Mouse (Mus musculus) heart, postnatal 14 days (tissue): ENCODE measurements around the gene Man1c1. TPM values are rescaled to one million over a fixed set of nuclear protein-coding genes. Genes with fewer than 3 reads are reported as not detected.

Experiments used
- DNase-seq, 2 experiments: peaks; one replicate each; pipeline ENCODE4 v3.0.0; 2021 to 2022
- intact Hi-C: fragments of 180-260 bp; cut with DNase I; formaldehyde crosslinking; loops from one replicate; pipeline ENCODE4 v1.15.1; 2025
- total RNA-seq, 2 experiments: library from RNA; stranded (reverse); gene quantifications; 2 replicates each; pipeline ENCODE4 v1.2.3; 2021

The Man1c1 gene
- total RNA-seq, 2 experiments from 2014 or later = 25.1 to 25.8 TPM

DNA sequence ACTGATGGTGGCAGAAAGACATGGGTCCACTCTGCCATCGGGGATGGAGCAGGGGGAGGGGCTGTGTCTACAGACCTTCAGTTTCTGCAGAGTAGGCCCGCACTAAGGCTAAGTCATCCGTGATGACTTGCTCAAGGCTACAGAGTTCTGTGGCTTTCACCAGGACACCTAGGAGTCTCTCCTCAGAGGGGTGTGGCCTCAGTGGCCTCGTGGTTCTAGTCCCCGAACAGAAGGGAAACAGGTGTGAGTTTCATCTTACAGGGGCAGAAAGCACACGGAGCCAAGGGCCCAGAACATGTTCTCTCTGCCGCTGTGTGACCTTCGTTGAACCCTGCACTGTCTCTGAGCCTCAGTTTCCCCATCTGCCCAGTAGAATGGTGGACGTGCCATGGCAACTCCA lies 115.8 kb downstream of the Man1c1 start:
- intact Hi-C loops = no loop called here
- DNase-seq = no peak

DNA sequence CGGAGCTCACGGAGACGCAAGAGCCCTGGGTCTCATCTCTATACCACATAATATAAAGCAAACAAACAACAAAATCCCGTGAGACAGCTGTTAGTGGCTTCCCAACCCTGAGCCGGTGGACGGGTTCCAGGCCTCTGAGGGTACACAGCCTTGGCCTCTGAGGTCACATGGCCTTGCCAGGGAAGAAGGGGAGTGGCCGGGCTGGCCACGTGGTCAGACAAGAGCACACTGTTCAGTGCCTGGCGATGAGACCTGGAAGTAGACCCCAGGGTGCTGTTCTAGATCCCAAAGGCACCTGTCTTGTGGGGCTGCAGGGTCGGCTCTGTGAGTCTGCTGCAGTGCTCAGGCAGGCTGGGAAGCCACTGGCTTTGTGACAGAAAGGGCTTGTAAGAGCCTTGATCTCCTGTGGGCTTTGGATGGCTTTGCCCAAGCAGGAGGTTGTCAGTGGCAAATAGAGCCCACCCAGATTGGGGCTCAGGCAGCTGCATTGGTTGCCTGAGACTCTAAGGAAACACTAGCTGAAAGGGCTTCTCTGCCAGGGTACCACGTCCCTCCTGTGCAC lies 116.4 kb downstream of the Man1c1 start:
- DNase-seq = no peak
- intact Hi-C loops = no loop called here

DNA sequence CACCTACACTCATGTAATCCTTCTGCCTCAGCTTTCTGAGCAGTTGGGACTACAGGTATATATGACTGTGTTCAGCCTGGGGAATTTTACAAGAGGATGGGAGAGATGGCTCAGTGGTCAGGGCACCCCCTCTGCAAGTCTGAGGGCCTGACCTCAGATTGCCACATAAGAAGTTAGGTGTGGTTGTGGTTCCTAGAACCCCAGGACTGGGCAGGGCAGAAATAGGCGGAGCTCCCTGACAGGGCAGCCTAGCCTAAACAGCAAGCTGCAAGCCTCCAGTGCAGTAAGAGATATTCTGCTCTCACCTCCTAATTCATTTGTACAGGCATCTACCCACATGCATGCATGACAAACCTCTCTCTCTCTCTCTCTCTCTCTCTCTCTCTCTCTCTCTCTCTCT lies 117.5 kb downstream of the Man1c1 start:
- no peak for DNase-seq
- intact Hi-C loops = no loop called here

GRCm38 (mm10) chr4:134586126-134586525 lies 118.0 kb downstream of the Man1c1 start:
- intact Hi-C loops = no loop called here
- DNase-seq = no peak

- intact Hi-C loops = no loop called here
- peak; percentile 50 to 72 for DNase-seq
Observed at GRCm38 (mm10) chr4:134583513-134583912, 120.6 kb downstream of the Man1c1 start.

GRCm38 (mm10) chr4:134581365-134581764 lies 122.7 kb downstream of the Man1c1 start:
- intact Hi-C loops = no loop called here

DNA sequence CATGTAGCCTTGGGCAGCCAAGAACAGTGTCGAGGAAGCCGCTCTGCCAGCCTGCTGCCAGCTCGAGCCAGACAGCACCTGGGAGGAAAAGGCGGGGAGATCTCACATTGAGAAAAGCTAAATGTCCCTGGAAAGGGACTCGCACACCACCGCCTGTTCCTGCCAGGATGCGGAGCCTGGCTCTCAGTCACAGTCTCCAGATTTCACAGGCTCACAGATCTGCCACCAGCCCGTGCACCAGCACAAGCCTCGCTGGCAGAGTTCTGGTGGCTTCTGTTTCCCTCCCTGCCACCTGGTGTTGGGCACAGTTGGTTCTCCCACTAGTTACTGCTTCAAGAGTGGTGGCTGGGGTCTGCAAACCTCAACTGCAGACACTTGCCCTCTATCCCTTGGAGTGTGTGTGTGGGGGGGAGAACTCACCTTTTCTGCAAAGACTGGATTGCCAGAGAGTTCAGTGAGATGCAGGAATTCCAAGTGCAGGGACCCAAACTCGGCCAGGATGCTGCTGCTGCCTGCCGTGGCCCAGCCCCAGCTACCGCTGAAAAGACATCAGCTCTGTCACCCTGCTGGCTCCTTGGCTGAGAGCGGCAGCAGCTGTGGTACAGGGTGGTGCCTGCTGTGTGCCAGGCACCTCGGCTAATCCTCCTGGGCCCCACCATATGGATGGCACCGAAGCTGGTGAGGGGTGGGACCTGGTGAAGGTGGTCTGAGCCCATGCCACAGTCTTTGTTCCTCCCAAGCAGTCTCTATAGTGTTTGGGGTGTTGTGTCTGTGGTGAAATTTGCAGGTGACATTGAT lies 123.5 kb downstream of the Man1c1 start:
- intact Hi-C loops = no loop called here

More at GRCm38 (mm10) chr4:134581365-134581764, 122.7 kb downstream of the Man1c1 start:
- no peak for DNase-seq

DNA sequence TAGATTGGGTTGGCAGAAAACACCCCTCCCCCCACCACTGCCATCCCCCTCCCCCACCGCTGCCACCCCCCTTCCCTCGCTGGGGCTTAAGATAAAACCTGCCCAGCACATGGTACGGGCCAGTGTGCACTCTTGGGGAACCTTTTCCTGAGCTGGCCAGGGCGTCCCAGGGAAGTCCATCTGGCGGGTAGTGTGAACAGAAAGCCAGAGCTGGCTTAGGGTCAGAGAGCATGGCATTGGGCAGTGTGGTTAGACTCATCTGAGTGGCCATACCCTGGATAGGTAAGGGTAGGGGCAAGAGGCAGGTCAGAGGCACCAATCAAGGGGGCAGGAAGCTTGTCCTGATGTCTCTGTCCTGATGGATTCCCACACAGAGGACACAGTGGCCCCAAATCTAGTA lies 124.5 kb downstream of the Man1c1 start:
- no peak for DNase-seq

More for the DNA sequence above, 123.5 kb downstream of the Man1c1 start:
- no peak for DNase-seq

GRCm38 (mm10) chr4:134579212-134579611 lies 124.9 kb downstream of the Man1c1 start:
- intact Hi-C loops = loop anchor here (2.0 kb wide), 1 partner anchor 122 kb away; no protein-coding TSS in a partner anchor
- DNase-seq = peak; percentile 50 to 66

More for the DNA sequence above, 124.5 kb downstream of the Man1c1 start:
- intact Hi-C loops = loop anchor here (2.0 kb wide), 1 partner anchor 121 kb away; no protein-coding TSS in a partner anchor

DNA sequence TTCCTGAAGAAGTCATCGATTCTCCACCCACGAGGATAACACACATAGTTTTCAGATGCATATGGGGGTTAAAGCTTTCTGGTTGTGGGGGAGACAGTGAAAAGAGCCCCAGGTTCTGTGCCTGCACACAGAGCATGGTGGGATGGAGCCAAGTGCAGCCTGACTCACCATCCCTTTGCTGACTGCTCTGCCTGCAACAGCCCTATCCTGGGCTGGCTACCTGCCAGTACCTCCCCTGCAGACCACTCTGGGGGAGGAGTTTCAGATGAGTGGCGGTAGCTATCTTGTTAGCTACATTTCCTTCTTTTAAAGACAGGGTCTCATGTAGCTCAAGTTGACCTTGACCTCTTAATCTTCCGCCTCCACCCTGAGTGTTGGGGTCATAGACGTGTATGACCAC lies 125.7 kb downstream of the Man1c1 start:
- intact Hi-C loops = loop anchor here (2.0 kb wide), 1 partner anchor 122 kb away; no protein-coding TSS in a partner anchor
- no peak for DNase-seq

- no peak for DNase-seq
- intact Hi-C loops = no loop called here
Observed at GRCm38 (mm10) chr4:134577281-134577680, 126.8 kb downstream of the Man1c1 start.

GRCm38 (mm10) chr4:134575486-134575885 lies 128.6 kb downstream of the Man1c1 start:
- no peak for DNase-seq
- intact Hi-C loops = no loop called here

DNA sequence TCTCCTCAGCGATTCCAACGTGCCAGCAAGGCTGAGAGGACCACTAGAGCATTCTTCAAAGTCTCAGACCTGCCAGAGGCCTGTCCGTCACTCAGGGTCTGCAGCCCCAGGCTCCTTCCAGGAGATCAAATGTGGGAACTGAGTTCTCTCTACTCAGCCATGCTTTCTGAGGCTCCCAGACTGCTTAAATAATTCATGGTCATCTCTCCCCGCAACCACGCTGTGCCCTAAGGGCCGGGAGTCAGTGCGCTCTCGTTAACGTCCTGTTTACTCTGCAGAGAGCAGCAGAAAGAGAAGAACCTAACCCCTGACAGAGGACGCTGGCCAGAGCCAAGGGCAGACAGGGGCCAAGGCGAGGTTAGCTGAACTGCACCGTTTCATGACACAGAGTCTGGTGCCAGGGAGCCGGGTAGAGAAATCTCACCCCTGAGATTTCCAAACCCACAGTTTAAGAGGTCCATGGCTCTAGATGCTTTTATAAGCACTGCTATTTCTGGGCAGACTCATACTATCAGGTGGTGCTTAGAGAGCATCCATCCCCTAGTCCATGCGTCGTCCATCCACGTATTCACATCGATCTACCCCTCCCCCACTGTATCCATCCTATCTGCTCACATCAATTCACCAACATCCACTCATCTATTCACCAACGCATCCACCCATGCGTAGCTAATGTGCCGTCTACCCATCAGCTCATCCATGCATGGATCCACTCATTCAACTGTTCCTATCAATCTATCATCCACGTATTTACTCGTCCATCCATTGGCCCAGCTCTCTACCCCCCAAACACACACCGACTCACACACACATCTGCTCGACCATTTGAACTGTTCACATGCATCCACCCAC lies 131.4 kb downstream of the Man1c1 start:
- no peak for DNase-seq
- intact Hi-C loops = no loop called here

DNA sequence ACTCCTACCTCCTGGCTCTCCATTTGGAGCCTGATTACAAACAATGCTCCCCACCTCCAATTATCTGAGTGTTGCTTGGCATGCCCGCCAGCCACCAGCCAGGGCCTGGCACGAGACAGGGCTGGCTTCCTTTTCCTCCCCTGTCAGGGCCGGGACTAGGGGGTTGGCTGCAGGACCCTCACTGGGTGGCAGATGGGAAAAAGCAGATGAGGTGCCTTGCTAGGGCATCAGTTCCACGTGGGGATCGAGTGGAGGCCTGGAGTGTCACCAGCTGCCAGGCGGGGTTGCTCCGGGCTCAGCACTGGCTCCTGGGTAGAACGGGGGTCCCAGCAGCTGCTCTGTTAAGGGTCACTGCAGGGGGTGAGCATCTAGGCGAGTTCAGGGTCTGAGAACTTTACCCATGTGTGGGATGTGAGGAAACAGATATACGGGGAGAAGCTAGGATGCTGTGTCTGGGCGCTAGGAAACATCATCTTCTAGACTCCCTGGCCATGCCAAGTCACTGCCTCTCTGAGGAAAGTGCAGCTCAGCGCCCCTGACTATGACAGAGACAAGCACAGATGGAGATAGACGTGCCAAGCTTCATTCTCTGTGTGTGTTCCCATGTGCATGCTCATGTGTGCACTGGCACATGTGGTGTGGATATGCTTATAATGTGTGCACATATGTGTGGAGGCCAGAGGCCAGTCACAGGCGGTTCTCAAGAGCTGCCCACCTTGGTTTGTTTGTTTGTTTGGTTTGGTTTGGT lies 133.2 kb downstream of the Man1c1 start:
- DNase-seq = no peak
- intact Hi-C loops = no loop called here

GRCm38 (mm10) chr4:134569831-134570230 lies 134.3 kb downstream of the Man1c1 start:
- intact Hi-C loops = no loop called here
- no peak for DNase-seq

DNA sequence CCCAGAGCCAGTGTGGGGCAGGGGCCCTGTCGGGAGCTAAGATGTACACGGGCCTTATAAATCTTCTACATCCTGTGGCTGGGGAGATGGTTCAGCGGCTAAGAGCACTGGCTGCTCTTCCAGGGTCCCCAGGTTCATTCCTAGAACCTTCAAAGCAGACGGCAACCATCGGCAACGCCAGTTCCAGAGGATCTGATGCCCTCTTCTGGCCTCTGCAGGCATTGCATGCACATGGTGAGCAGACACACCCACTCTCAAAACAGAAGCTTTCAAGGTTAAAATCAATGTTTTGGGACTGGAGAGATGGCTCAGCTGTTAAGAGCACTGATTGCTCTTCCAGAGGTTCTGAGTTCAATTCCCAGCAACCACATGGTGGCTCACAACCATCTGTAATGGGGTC lies 134.9 kb downstream of the Man1c1 start:
- DNase-seq = no peak
- intact Hi-C loops = no loop called here

GRCm38 (mm10) chr4:134567377-134568226 lies 136.5 kb downstream of the Man1c1 start:
- no peak for DNase-seq

DNA sequence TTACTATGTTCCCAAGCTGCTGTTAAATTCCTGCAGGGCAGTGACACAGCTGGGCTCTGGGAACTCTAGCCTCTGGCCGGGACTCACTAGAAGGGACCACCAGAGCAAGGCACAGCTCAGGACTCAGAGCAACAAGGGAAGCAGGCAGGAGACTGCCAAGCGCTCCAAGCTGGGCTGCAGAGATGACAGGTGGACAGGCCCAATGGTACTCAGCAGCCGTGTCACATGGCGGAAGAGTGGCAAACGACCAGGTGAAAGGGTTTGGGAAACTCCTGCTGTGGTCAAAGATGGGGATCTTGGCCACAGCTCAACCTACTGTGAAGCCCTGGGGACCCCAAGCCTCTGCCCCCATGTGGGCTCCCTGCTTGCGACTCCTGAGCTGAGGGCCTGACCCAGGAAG lies 140.0 kb downstream of the Man1c1 start:
- no peak for DNase-seq
- intact Hi-C loops = loop anchor here (5.0 kb wide), 1 partner anchor 228 kb away; no protein-coding TSS in a partner anchor

More at GRCm38 (mm10) chr4:134567377-134568226, 136.5 kb downstream of the Man1c1 start:
- intact Hi-C loops = no loop called here

DNA sequence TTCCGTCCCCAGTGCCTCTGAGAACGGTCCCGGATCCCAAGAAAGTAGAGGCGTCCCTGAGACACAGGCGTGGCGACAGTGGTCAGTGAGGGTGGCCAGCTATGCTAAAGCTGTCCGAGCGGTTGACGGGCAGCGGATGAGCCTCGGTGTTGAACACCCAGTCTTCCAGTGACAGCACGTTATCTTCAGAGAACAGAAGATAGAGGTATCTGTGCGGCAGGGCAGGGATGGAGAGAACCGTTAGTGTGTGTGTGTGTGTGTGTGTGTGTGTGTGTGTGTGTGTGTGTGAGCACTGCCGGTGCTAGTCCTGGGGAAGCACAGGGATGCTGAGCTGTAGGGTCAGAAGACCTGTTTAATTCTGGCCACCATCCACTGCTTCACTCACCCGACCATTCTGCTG lies 140.5 kb downstream of the Man1c1 start:
- DNase-seq = no peak
- intact Hi-C loops = loop anchor here (5.0 kb wide), 1 partner anchor 229 kb away; no protein-coding TSS in a partner anchor
